Mouse (Mus musculus) left cerebral cortex, adult 11 months (tissue): ENCODE measurements around the gene Arfgap1.

Experiments
- DNase-seq: peaks from one replicate; pipeline ENCODE4 v3.0.0; 2022; ENCODE audit warnings: low spot score

Gene Arfgap1

GRCm38 (mm10) chr2:180967010-180967763, at the start of gene Arfgap1:
TSS of gene Arfgap1 (plus strand) at chr2:180967225.
- peak; percentile 87 for DNase-seq

- DNase-seq: no peak
Measured at GRCm38 (mm10) chr2:180919913-180920809, 46.9 kb upstream of the Arfgap1 start.

- DNase-seq: peak; percentile 87
Measured at GRCm38 (mm10) chr2:180920810-180921400, 46.1 kb upstream of the Arfgap1 start, which contains the start of gene Ythdf1. TSS of gene Ythdf1 (minus strand) at chr2:180920949.

- DNase-seq: no peak
Measured at GRCm38 (mm10) chr2:180922739-180923138, 44.3 kb upstream of the Arfgap1 start.

GRCm38 (mm10) chr2:180925176-180925575, 41.8 kb upstream of the Arfgap1 start:
- DNase-seq: peak; percentile 60

- no peak for DNase-seq
Measured at GRCm38 (mm10) chr2:180928723-180929122, 38.3 kb upstream of the Arfgap1 start, which contains the start of gene Birc7. TSS of gene Birc7 (plus strand) at chr2:180929023.

GRCm38 (mm10) chr2:180932418-180932817, 34.6 kb upstream of the Arfgap1 start:
- no peak for DNase-seq

GRCm38 (mm10) chr2:180940187-180940586, 26.8 kb upstream of the Arfgap1 start:
- no peak for DNase-seq

- no peak for DNase-seq
Measured at GRCm38 (mm10) chr2:180941869-180942268, 25.2 kb upstream of the Arfgap1 start.

- no peak for DNase-seq
Measured at GRCm38 (mm10) chr2:180949947-180950346, 17.1 kb upstream of the Arfgap1 start.

- DNase-seq: no peak
Measured at GRCm38 (mm10) chr2:180952731-180953171, 14.3 kb upstream of the Arfgap1 start.

GRCm38 (mm10) chr2:180953638-180954037, 13.4 kb upstream of the Arfgap1 start:
- no peak for DNase-seq

- DNase-seq: no peak
Measured at GRCm38 (mm10) chr2:180954061-180955047, 12.7 kb upstream of the Arfgap1 start, which contains the start of gene Nkain4. TSS of gene Nkain4 (minus strand) at chr2:180954699.

GRCm38 (mm10) chr2:180959605-180960004, 7.4 kb upstream of the Arfgap1 start:
- DNase-seq: no peak

- DNase-seq: no peak
Measured at GRCm38 (mm10) chr2:180960187-180960586, 6.8 kb upstream of the Arfgap1 start.

- no peak for DNase-seq
Measured at GRCm38 (mm10) chr2:180962616-180963308, 4.3 kb upstream of the Arfgap1 start.

GRCm38 (mm10) chr2:180963956-180964355, 3.1 kb upstream of the Arfgap1 start:
- DNase-seq: peak; percentile 55

- no peak for DNase-seq
Measured at GRCm38 (mm10) chr2:180966092-180966882, 738 bp upstream of the Arfgap1 start.

GRCm38 (mm10) chr2:180981133-180981532, 14.1 kb downstream of the Arfgap1 start:
- DNase-seq: no peak

GRCm38 (mm10) chr2:180985635-180986034, 18.6 kb downstream of the Arfgap1 start:
- DNase-seq: no peak
